Mouse (Mus musculus): ENCODE data around the gene Slc44a3. TPM values are rescaled to one million over a fixed set of nuclear protein-coding genes. Genes with fewer than 3 reads are reported as not detected.
A peak's percentile ranks its signal among the peaks of the same experiment; 100 is the strongest.

Gene Slc44a3
- total RNA-seq, 2 experiments from 2014 or later: 20.3 to 24.1 TPM

DNA sequence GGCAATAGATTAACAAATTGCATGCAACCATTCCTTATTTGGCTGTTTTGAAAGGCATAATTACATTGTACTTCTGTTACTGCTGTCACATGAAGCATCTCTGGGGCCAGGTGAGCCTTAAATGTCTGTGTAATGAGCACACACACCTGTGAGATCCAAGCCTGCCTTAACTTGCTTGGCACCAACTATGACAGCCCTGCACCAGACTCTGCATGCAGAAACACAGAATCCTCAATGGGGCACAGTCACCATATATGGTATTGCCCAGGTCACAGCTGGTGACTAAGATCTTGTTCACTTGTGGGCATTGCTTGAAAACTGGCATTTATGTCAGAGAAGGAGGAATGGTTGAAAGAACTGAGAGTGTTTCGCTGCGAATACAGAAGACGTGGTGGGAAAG is 69.4 kb downstream of the Slc44a3 start:
- DNase-seq (ENCODE audit: low spot score in 2 of 2): no peak

DNA sequence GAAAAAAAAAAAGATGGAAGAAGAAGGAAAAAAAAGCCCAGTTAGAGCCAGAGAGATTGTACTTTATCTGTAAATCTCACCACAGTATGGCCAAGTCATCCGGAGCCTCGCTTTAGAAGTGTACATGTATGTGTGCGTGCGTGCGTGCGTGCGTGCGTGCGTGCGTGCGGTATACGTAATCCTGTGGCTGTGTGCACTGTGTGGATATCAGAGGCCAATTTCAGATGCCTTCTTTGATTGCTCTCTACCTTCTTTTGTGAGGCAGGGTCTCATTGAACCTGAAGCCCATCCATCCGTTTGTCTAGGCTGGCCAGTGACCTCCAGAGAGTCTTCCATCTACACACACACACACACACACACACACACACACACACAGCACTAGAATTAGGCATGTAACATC is 70.7 kb downstream of the Slc44a3 start:
- DNase-seq (ENCODE audit: low spot score in 2 of 2): no peak

GRCm38 (mm10) chr3:121460473-121461193 is 71.6 kb downstream of the Slc44a3 start:
- DNase-seq (ENCODE audit: low spot score in 2 of 2): no peak

DNA sequence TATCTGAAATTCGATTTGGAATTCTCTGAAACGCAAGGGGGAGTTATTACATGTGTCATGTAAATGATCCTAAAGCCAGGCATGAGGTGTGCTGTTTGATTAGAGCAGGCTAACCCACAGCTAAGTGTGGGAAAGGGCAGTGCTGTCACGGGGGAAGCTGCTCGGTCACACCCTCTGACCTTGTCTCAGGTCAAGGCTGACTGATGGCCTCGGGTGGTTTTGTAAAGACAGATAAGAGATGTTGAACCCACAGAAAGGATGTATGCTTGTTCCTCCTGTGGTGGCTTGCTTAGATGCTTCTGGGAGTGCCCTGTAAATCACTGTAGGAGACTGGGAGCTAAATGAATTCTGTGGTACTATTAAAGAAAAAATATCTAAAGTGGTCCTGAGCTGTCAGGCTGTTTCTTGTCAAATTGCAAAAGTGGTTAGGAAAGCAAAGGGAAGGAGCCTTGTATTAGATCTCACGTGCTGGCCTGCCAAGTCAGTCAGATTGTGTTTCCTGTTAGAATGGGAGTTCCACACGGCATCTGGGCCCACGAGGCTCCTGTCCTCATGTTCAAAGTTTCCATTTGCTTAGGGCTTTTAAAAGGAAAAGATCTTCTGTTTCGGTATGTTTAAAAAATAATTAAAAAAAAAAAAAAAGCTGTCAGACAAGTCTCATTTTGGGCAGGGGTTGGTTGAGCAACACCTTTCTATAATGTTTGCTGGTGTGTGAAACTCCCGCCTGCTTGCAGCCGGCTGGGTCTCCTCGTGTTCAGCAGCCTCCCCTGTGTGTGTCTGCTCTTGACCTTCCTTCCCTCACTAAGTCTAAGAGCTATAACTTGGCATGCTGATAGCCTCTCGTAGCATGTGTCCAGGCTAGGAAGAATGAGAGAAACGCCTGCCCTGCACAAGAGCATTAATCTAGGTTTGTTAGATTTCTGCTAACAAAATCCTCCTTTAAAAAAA is 73.4 kb downstream of the Slc44a3 start:
- no peak for DNase-seq (ENCODE audit: low spot score in 2 of 2)

DNA sequence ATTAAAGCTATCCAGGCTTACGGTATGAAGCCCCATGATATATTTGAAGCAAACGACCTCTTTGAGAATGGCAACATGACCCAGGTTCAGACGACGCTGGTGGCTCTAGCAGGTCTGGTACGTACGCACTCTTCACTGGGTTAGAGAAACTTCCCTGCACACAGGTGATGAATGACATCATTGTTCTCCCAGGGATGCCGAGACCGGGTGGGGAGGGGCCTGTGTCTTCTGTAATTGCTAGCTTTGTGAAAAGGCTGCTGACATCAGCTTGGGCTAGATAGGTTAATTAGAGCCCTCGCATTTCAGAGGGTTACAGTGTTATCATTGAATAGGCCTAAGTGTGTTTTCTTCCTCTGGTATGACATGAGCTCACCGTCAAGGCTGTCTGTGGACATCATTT is 80.8 kb downstream of the Slc44a3 start:
- no peak for DNase-seq (ENCODE audit: low spot score in 2 of 2)

DNA sequence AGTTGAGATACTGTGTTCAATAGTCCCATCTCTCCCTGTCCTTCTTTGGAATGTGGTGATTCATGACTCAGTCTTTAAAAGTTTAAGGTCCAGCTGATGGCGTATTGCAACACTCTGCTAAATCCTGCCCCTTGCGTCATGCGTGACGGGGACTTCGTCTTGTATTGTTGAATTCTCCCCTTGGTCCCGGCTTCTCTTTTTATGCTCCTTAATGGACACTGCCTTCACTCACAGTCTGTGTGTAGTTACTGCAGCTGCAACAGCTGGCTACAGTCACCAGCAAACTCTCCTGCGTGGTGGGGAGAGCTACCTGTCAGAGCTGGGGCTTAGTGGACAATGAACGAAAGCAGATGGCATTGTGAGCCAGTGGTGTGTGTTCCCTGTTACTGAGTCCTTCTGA is 82.7 kb downstream of the Slc44a3 start:
- peak in 1 of 2 experiments; percentile 44 for DNase-seq (ENCODE audit: low spot score in 2 of 2)

GRCm38 (mm10) chr3:121448606-121449005 is 83.6 kb downstream of the Slc44a3 start:
- no peak for DNase-seq (ENCODE audit: low spot score in 2 of 2)

DNA sequence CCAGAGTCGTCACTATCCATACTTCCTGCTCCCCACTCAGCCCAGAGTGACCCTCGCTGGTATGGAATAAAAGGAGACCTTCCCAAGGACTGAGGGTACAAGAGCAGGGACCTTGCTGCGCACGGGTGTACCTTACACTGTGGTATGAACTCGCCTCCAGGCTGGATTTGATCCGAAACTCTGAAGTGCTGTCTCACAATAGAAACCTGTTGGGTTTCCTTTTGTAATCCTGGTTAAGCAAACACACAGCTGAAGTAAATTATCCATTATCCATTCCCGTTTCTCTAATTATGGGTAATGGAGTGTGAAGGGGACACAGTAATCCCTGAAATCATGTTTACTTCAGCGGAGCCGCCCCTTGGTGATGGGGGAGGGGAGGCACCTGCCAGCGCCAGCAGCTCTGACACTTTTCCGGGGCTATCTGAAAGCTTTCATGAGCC is 84.2 kb downstream of the Slc44a3 start:
- no peak for DNase-seq (ENCODE audit: low spot score in 2 of 2)

DNA sequence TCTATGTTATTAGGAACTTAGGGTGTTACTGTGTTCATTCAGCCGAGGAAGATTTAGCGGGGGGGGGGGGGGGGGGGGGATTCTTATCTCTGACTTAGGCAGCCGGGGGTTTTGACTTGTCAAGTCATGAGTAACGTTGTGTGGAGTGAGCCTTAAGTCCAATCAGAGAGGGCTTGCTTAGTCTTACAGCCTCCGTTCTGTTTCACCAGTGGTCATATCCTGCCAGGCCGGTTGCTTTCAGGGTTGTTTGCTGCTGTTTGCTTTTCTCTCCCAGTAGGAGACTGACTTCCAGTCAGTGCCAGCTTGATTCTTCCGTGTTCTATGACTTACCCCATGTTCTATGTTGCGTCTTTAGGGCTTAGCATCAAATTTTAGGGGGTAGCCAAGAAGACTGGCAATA is 85.8 kb downstream of the Slc44a3 start:
- DNase-seq (ENCODE audit: low spot score in 2 of 2): no peak

DNA sequence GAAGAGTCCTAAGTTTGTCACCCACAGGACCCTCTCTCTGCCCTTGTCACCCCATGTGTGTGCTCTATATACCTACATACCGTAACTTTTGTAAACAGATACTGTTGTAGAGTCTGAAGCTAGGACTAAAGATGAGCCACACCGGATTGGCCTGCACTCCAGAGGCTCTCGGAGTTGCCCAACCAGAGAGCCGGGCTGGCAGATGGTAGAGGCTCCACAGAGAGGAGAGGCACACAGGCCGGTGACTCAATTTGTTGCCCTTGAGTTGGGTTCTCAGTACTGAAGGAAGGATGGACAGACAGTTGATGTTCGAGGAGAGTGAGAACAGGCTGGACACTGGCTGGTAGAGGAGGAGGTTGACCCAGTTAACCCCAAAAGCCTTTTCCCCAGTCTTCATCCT is 87.8 kb downstream of the Slc44a3 start:
- no peak for DNase-seq (ENCODE audit: low spot score in 2 of 2)

DNA sequence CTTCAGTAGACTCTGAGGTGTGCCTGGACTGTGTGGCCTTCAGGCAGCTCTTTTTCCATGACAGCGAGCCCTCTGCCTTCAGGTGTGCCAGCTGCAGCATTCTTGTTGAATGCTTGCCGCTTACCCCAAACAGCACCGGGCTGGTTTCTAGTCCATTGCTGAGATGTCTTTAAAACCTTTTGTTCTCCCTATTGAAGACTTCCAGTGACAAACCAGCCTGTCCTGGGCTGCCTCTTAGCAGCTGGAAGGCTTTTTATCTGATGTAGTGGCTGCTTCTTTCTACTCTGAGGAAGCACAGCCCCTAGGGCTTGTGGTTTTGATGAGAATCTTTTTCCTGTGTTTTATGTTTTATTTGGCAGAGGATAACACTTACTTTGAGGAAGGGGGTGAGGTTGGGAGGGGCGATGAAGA is 88.3 kb downstream of the Slc44a3 start:
- no peak for DNase-seq (ENCODE audit: low spot score in 2 of 2)

- DNase-seq (ENCODE audit: low spot score in 2 of 2): no peak
These were observed 89.9 kb downstream of the Slc44a3 start for GRCm38 (mm10) chr3:121442288-121442687.

- no peak for DNase-seq (ENCODE audit: low spot score in 2 of 2)
These were observed 90.7 kb downstream of the Slc44a3 start for GRCm38 (mm10) chr3:121441504-121441903.

DNA sequence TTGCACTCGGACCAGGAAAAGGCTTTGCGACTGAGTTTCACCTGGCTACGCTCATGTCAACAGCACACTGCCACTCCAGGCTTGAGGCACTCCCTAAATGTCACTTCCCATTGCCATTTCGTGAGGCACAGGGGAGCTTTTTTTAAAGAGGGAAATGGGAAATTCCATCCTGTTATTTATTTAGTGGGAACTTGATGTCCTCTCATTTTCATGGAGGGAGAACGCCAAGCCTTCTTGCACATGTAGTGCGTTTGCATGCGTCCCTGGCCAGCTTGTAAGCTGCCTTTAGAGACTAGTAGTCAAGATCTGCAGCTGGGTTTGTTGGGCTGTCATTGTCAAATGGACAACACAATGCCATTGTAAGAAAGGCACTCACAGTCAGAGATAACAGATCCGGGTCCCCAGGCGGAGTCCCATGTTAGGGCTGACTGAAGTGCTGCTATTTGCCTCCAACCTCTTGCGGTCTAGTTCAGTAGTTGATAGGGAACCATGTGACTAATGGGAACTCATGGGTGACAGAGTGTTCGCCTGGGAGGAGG is 92.5 kb downstream of the Slc44a3 start:
- no peak for DNase-seq (ENCODE audit: low spot score in 2 of 2)

DNA sequence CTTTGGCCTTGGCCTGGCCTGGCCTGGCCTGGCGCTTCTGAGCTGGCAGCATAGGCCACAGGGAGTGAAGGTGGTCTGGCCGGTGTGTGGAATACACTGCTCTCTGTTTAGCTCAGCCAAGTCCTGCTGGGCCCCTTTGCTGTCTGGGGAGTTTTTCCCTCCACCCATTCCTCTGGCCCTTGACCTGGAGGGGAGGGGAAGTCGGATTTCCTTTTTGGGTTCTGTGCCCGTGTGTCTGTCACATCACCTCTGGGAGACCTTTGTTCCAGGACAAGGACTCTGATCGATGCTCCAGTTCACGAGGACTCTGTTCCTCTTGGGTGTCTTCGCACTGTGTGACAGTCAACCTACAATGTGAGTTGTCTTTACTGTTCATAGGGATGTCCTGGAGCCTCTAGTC is 94.2 kb downstream of the Slc44a3 start:
- DNase-seq (ENCODE audit: low spot score in 2 of 2): no peak

- DNase-seq (ENCODE audit: low spot score in 2 of 2): no peak
These were observed 95.1 kb downstream of the Slc44a3 start for GRCm38 (mm10) chr3:121437070-121437469.

- DNase-seq (ENCODE audit: low spot score in 2 of 2): no peak
These were observed 96.9 kb downstream of the Slc44a3 start for GRCm38 (mm10) chr3:121435296-121435695.

DNA sequence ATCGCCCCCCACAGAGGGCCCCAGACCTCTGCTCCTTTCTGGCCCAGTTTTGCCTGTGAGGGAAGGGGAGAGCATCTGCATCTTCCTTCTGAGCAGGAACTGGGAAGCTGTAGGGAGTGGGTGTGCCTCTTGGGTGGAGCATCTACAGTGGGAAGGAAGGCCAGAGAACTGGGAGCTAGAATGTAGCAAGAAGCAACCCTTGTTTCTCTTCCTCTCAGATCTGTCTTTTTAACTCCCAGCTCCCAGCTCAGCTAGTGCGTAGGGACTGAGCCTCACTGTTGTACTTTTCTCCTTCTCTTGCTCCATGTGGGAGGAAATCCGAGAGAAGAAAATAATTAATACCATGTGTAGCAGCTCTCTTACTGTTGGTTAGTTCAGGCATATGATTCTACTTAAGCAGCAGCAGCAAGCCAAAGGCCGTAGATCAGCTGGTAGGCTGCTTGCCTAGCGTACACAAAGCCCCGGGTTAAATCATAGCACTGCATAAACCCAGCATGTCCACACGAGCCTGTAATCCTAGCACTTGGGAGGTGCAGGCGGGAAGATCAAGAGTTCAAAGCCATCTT is 98.2 kb downstream of the Slc44a3 start:
- DNase-seq (ENCODE audit: low spot score in 2 of 2): no peak

- no peak for DNase-seq (ENCODE audit: low spot score in 2 of 2)
These were observed 98.8 kb downstream of the Slc44a3 start for GRCm38 (mm10) chr3:121433359-121433758.

GRCm38 (mm10) chr3:121430289-121430936 is 101.8 kb downstream of the Slc44a3 start:
- no peak for DNase-seq (ENCODE audit: low spot score in 2 of 2)

DNA sequence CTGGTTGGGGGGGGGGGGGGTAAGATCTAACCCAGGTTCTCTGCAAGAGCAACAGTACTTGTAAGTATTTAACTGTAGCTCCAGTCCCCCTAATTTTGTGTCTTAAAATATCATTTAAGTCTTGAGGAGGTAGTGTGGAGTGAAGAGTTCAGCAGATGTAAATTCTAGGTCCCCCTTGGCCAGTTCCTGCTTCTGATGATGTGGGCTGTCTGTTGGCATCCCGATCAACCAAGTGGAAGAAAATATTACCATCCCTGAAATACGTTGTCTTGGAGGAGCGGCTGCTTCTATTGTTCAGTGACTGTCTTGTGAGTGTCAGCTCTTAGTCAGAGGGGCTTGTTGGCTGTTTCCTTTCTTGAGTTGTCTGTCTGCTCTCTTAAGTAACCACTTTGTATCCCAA is 102.7 kb downstream of the Slc44a3 start:
- DNase-seq (ENCODE audit: low spot score in 2 of 2): no peak
